In genomic region chr11:61484613-61485540, GRCm38 (mm10) we compare ENCODE assay signal across 8 mouse cellular contexts. TPM values are rescaled to one million over a fixed set of nuclear protein-coding genes. Genes with fewer than 3 reads are reported as not detected.
DNase-seq lines count a peak whose midpoint lies in the region; ATAC-seq and TF ChIP-seq lines count a peak whose summit lies in the region.

Gene Mfap4, plus strand, starts transcription at chr11:61485431.

- peak; percentile 81 for ATAC-seq in intestine, embryonic 14.5 days (replicated peaks; ENCODE audit: low FRiP score, low TSS enrichment, low read depth)
- ATAC-seq in liver, embryonic 11.5 days (replicated peaks; ENCODE audit: low FRiP score), result no peak; the same call in 1 of the 2 replicates

- no peaks in the 10 kb centered on the region for H3K9me3 ChIP-seq in intestine, embryonic 14.5 days (ENCODE audit: control insufficient read depth, low read length)
- no peaks in the 10 kb centered on the region for H3K9me3 ChIP-seq in liver, embryonic 11.5 days (ENCODE audit: control insufficient read depth, low read length)

- H3K4me1 ChIP-seq in kidney, adult 2 months (ENCODE audit: control insufficient read depth, insufficient read depth, low read length), result no peaks in the 10 kb centered on the region
- H3K4me1 ChIP-seq in intestine, embryonic 14.5 days (replicated peaks; ENCODE audit: control insufficient read depth, insufficient read depth, low read length), result peaks cover 33% of the 10 kb centered on the region
- peaks cover 4% of the 10 kb centered on the region for H3K4me1 ChIP-seq in liver, embryonic 11.5 days (replicated peaks; ENCODE audit: control insufficient read depth, insufficient read depth, low read length)

- WGBS in kidney, adult 2 months, result 54% methylated on average over 20 of the region's 20 CpGs
- 15% methylated on average over 20 of the region's 20 CpGs for WGBS in intestine, embryonic 14.5 days
- WGBS in liver, embryonic 11.5 days, result 37% methylated on average over 20 of the region's 20 CpGs

- DNase-seq in kidney, adult 2 months, result no peak
- DNase-seq in kidney, adult 11 months, result no peak
- DNase-seq in cerebellum, postnatal 25 days, result peak; percentile 79 to 81
- peak in 1 of 2 experiments; percentile 31 for DNase-seq in gastrocnemius, postnatal 36 days
- peak; percentile 80 for DNase-seq in intestine, embryonic 14.5 days (ENCODE audit: low spot score)
- DNase-seq in liver, embryonic 11.5 days (ENCODE audit: low spot score), result peak; percentile 50
- peak; percentile 72 to 75 for DNase-seq in right cerebral cortex, adult 2 months (ENCODE audit: low spot score in 2 of 2)
- no peak for DNase-seq in MN1 (ENCODE audit: low spot score)

- peak within 1 kb of the TSS; percentile 67 for H3K4me2 ChIP-seq in intestine, embryonic 14.5 days (ENCODE audit: low read length)
- H3K4me2 ChIP-seq in liver, embryonic 11.5 days, result peak within 1 kb of the TSS; percentile 51

- TF ChIP-seq POLR2A in kidney, adult 2 months (IDR thresholded peaks at IDR 0.05; ENCODE audit: low read depth, low read length), result no peak

- TF ChIP-seq CTCF in kidney, adult 2 months (conservative IDR thresholded peaks at IDR 0.05; ENCODE audit: insufficient read depth, insufficient read length, low read depth, low read length), result no peak

- H3K9ac ChIP-seq in intestine, embryonic 14.5 days (ENCODE audit: low read length), result peak within 1 kb of the TSS; percentile 53
- H3K9ac ChIP-seq in liver, embryonic 11.5 days (ENCODE audit: low read depth, low read length), result peak within 1 kb of the TSS; percentile 30; the same call in 1 of the 2 replicates

- H3K36me3 ChIP-seq in kidney, adult 2 months (ENCODE audit: control insufficient read depth, insufficient read depth, low read length), result no peaks in the 10 kb centered on the region
- H3K36me3 ChIP-seq in intestine, embryonic 14.5 days (ENCODE audit: control insufficient read depth, insufficient read depth, low read length), result peaks cover 25% of the 10 kb centered on the region
- peaks cover 8% of the 10 kb centered on the region; the same call in 1 of the 2 replicates for H3K36me3 ChIP-seq in liver, embryonic 11.5 days (ENCODE audit: control insufficient read depth, insufficient read depth, low read length)

- H3K27me3 ChIP-seq in kidney, adult 2 months (replicated peaks; ENCODE audit: control insufficient read depth, insufficient read depth, low read length), result no peaks in the 10 kb centered on the region
- no peaks in the 10 kb centered on the region for H3K27me3 ChIP-seq in intestine, embryonic 14.5 days (replicated peaks; ENCODE audit: control insufficient read depth, insufficient read depth, low read length)
- H3K27me3 ChIP-seq in liver, embryonic 11.5 days (replicated peaks; ENCODE audit: control insufficient read depth, insufficient read depth, low read length), result peaks cover 7% of the 10 kb centered on the region; the same call in 1 of the 2 replicates

- intact Hi-C loops in gastrocnemius, postnatal 36 days (cut with DNase I), result loop anchor here (5.0 kb wide), 1 partner anchor 48 kb away; no protein-coding TSS in a partner anchor

- no peak within 1 kb of the TSS for H3K27ac ChIP-seq in kidney, adult 2 months (ENCODE audit: insufficient read depth, low read depth, low read length)
- peak within 1 kb of the TSS; percentile 98 for H3K27ac ChIP-seq in intestine, embryonic 14.5 days (ENCODE audit: low read depth)
- peak within 1 kb of the TSS; percentile 85 for H3K27ac ChIP-seq in liver, embryonic 11.5 days (ENCODE audit: low read depth, low read length)

- H3K4me3 ChIP-seq in kidney, adult 2 months (ENCODE audit: insufficient read depth, low read depth, low read length), result no peak within 1 kb of the TSS
- H3K4me3 ChIP-seq in intestine, embryonic 14.5 days (ENCODE audit: low read depth, low read length), result peak within 1 kb of the TSS; percentile 45
- H3K4me3 ChIP-seq in liver, embryonic 11.5 days (ENCODE audit: low read depth, low read length), result peak within 1 kb of the TSS; percentile 27; the same call in 1 of the 2 replicates

RNA-seq across cellular contexts. Expression of gene Mfap4, which starts in this region (rescaled TPM):
- polyA plus RNA-seq in kidney, adult 2 months (2012; rRNA removed), result 12.0 and 21.3 TPM in 2 replicates
- 10 to 100 TPM; 26.7 to 34.9 TPM for total RNA-seq in gastrocnemius, postnatal 36 days (2021)
- polyA plus RNA-seq in intestine, embryonic 14.5 days (2014; fragmentation: Nextera tagmentation; extraction: Ambion mirVana), result 239 and 268 TPM in 2 replicates
- polyA plus RNA-seq in liver, embryonic 11.5 days (2014; fragmentation: Nextera tagmentation; extraction: Ambion mirVana), result 36.5 and 39.1 TPM in 2 replicates

Comparison
In these comparisons a context has a peak if more than half of its experiments do, and no peak if none do; other contexts are left out.
1. DNase-seq: peak in cerebellum, postnatal 25 days (2 of 2), intestine, embryonic 14.5 days (single experiment), liver, embryonic 11.5 days (single experiment) and right cerebral cortex, adult 2 months (2 of 2); none in kidney, adult 2 months (single experiment), kidney, adult 11 months (single experiment) and MN1 (single experiment).